Mouse (Mus musculus): ENCODE data around the gene Plcl1. TPM values are rescaled to one million over a fixed set of nuclear protein-coding genes. Genes with fewer than 3 reads are reported as not detected.

The Plcl1 gene
- total and polyA plus RNA-seq, 3 experiments = 0.08 to 0.41 (median 0.13) TPM

DNA sequence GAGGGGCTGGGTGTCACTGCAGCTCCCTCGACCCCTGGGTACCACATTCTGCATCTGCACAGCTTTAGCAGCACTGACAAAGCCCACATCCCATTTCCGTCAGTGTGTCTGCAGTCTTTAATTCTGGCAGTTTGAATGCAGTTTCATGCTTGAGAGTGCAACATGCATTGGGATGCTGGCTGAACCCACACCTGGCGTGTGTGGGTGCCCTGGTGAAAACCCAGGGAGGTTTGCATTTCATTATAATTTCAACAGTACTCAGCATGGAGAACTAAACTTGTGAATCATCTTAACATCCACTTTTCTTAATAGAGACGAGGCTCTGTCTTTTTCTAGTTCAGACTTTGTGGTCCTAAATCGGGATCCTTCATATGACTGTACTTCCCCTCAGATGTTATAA is 261.1 kb downstream of the Plcl1 start:
- Histone ChIP-seq H3K36me3 (replicated peaks in 1 of 2; ENCODE audit: control insufficient read depth in 1 of 2, insufficient read depth in 1 of 2, low read length in 1 of 2) (no peaks in the 10 kb centered on the region), H3K9ac (ENCODE audit: insufficient read depth, low read depth) (no peak overlapping the region), H3K79me2 (replicated peaks; ENCODE audit: control insufficient read depth, extremely low read depth, insufficient read depth, poor library complexity, severe bottlenecking) (no peaks in the 10 kb centered on the region), H3K27me3 (replicated peaks) (no peaks in the 10 kb centered on the region), H3K4me1 (ENCODE audit: control insufficient read depth in 1 of 2, insufficient read depth in 2 of 2) (peaks cover 5 to 16% of the 10 kb centered on the region in 2 experiments), H3K4me3 (replicated peaks in 1 of 3; ENCODE audit: low read depth in 2 of 3, low read length in 2 of 3, poor library complexity in 1 of 3) (no peak overlapping the region), H3K9me3 (replicated peaks; ENCODE audit: low read length) (no peaks in the 10 kb centered on the region), H3K27ac (ENCODE audit: insufficient read depth, low read depth) (no peak overlapping the region), H3K4me2 (ENCODE audit: insufficient read depth, low read depth, poor library complexity, severe bottlenecking) (no peak overlapping the region)
- dilution Hi-C loops (cut with MboI; ENCODE audit: extremely low pct_ligation_motif_present, extremely low pct_unique_long_range_greater_than_20kb, low sequenced_read_pairs) (no loop called here), in situ Hi-C loops (cut with MboI; ENCODE audit: low pct_ligation_motif_present, low pct_unique_long_range_greater_than_20kb, low sequenced_read_pairs) (no loop called here)
- TF ChIP-seq POLR2A (IDR thresholded peaks at IDR 0.05; ENCODE audit: low read depth, low read length) (no peak), NELFE (IDR thresholded peaks at IDR 0.05; ENCODE audit: low read depth, low read length) (no peak), CHD1 (IDR thresholded peaks at IDR 0.05; ENCODE audit: low read depth, low read length) (no peak), MAZ (IDR thresholded peaks at IDR 0.05; ENCODE audit: low read depth, low read length) (no peak), KAT2A (IDR thresholded peaks at IDR 0.05; ENCODE audit: insufficient replicate concordance, low read length) (no peak), POLR2AphosphoS2 (IDR thresholded peaks at IDR 0.05; ENCODE audit: low read depth, low read length) (no peak), MYC (IDR thresholded peaks at IDR 0.05; ENCODE audit: low read depth, low read length) (no peak), TBP (conservative IDR thresholded peaks at IDR 0.05; ENCODE audit: low read depth, low read length) (no peak), MAFK (IDR thresholded peaks at IDR 0.05; ENCODE audit: insufficient replicate concordance, low read length) (no peak), PAX5 (IDR thresholded peaks at IDR 0.05; ENCODE audit: low read length) (no peak), UBTF (IDR thresholded peaks at IDR 0.05; ENCODE audit: low read depth, low read length) (no peak), EP300 (IDR thresholded peaks at IDR 0.05; ENCODE audit: low read length) (no peak), IRF4 (IDR thresholded peaks at IDR 0.05; ENCODE audit: low read depth, low read length) (no peak), MXI1 (IDR thresholded peaks at IDR 0.05; ENCODE audit: low read depth, low read length) (no peak), SMC3 (IDR thresholded peaks at IDR 0.05; ENCODE audit: low read depth, low read length) (no peak), ZMIZ1 (IDR thresholded peaks at IDR 0.05; ENCODE audit: low read depth, low read length) (no peak), NRF1 (IDR thresholded peaks at IDR 0.05; ENCODE audit: low read depth, low read length) (no peak), GABPA (IDR thresholded peaks at IDR 0.05; ENCODE audit: insufficient replicate concordance, low read depth, low read length) (no peak)
- DNase-seq (ENCODE audit: extremely low read depth) = no peak

DNA sequence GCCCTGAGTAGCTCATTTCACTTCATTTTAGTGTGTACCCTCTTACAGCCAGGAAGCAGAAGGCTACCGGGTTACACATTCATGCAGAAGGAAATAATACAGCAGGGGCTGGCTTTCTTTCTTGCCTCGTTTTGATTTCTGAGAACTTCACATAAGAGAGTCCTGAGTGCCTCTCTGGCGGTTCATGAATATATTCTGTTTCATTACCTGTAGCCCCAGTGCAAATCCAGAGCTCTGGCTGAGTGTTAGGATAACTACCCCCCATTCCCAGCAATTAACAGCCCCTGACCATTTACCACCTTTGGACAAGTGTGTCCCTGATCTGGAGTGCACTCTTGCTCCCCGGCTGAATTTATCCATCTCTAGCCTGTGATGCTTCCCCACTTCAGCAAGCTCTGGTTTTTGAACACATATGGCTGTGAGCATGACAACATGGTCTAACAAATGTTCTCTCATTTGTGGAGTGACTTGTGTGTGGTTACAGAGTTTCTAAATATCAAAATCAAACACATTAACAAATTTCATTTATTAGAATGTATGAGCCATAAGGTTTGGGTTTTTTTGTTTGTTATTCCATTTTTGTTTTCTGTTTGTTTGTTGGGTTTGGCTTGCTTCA is 263.0 kb downstream of the Plcl1 start:
- TF ChIP-seq CHD1 (IDR thresholded peaks at IDR 0.05; ENCODE audit: low read depth, low read length) (no peak), ZMIZ1 (IDR thresholded peaks at IDR 0.05; ENCODE audit: low read depth, low read length) (no peak), MAFK (IDR thresholded peaks at IDR 0.05; ENCODE audit: insufficient replicate concordance, low read length) (no peak), ELF1 (IDR thresholded peaks at IDR 0.05; ENCODE audit: low read depth, low read length) (no peak), NRF1 (IDR thresholded peaks at IDR 0.05; ENCODE audit: low read depth, low read length) (no peak), MEF2A (IDR thresholded peaks at IDR 0.05; ENCODE audit: borderline replicate concordance, low read depth, low read length) (no peak), SIN3A (IDR thresholded peaks at IDR 0.05; ENCODE audit: low read length) (no peak), BHLHE40 (IDR thresholded peaks at IDR 0.05; ENCODE audit: low read depth, low read length) (no peak), POLR2AphosphoS2 (IDR thresholded peaks at IDR 0.05; ENCODE audit: low read depth, low read length) (no peak), KAT2A (IDR thresholded peaks at IDR 0.05; ENCODE audit: insufficient replicate concordance, low read length) (no peak), PAX5 (IDR thresholded peaks at IDR 0.05; ENCODE audit: low read length) (no peak), JUN (IDR thresholded peaks at IDR 0.05; ENCODE audit: insufficient read depth, low read depth, low read length) (no peak)
- Histone ChIP-seq H3K4me1 (ENCODE audit: control insufficient read depth in 1 of 2, insufficient read depth in 2 of 2) (peaks cover 5 to 16% of the 10 kb centered on the region in 2 experiments), H3K27me3 (replicated peaks) (no peaks in the 10 kb centered on the region), H3K9me3 (replicated peaks; ENCODE audit: low read length) (no peaks in the 10 kb centered on the region), H3K4me3 (replicated peaks in 1 of 3; ENCODE audit: low read depth in 2 of 3, low read length in 2 of 3, poor library complexity in 1 of 3) (no peak overlapping the region), H3K36me3 (replicated peaks in 1 of 2; ENCODE audit: control insufficient read depth in 1 of 2, insufficient read depth in 1 of 2, low read length in 1 of 2) (no peaks in the 10 kb centered on the region), H3K79me2 (replicated peaks; ENCODE audit: control insufficient read depth, extremely low read depth, insufficient read depth, poor library complexity, severe bottlenecking) (no peaks in the 10 kb centered on the region), H3K9ac (ENCODE audit: insufficient read depth, low read depth) (no peak overlapping the region), H3K4me2 (ENCODE audit: insufficient read depth, low read depth, poor library complexity, severe bottlenecking) (no peak overlapping the region), H3K27ac (ENCODE audit: insufficient read depth, low read depth) (no peak overlapping the region)
- in situ Hi-C loops (cut with MboI; ENCODE audit: low pct_ligation_motif_present, low pct_unique_long_range_greater_than_20kb, low sequenced_read_pairs) (no loop called here), dilution Hi-C loops (cut with MboI; ENCODE audit: extremely low pct_ligation_motif_present, extremely low pct_unique_long_range_greater_than_20kb, low sequenced_read_pairs) (no loop called here)
- DNase-seq (ENCODE audit: extremely low read depth) = no peak

All from CH12.LX (cell line).